Mouse (Mus musculus): ENCODE measurements at regions not wholly inside any gene's neighbourhood (a gene's known extent, or its start where the extent isn't known, plus 50 kb on each side); places are given as distances from the start of the nearest gene placed in this dataset.
"Not testable (repeated sequence)": the region's sequence is repeated elsewhere in the genome, so short reads cannot be mapped to it uniquely, and the experiment has no call there.

- DNase-seq = no peak
These were observed 1878.9 kb upstream of the Flrt2 start for GRCm38 (mm10) chr12:93812963-93813733.

GRCm38 (mm10) chr12:93850944-93851520, 1841.0 kb upstream of the Flrt2 start:
- DNase-seq = no peak

GRCm38 (mm10) chr12:93851660-93852059, 1840.4 kb upstream of the Flrt2 start:
- DNase-seq = no peak

DNA sequence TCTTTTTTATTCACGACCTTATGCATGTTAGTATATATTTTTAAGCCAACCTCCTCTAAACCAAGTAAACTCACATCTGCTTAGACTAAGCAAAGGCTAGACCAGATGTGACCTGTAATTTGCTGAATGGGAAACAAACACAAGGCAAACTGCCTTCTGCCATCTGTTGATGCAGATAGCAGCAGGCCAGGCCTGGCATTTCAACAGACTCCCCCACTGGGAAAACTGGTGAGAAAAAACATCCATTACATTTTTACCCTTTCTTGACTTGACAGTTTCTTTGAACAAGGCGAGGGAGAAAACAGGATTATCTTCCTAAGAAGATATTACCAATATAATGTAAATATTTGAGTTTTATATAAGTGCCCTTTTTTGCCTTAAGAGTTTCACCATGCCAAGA, 1806.1 kb upstream of the Flrt2 start:
- no peak for DNase-seq

DNA sequence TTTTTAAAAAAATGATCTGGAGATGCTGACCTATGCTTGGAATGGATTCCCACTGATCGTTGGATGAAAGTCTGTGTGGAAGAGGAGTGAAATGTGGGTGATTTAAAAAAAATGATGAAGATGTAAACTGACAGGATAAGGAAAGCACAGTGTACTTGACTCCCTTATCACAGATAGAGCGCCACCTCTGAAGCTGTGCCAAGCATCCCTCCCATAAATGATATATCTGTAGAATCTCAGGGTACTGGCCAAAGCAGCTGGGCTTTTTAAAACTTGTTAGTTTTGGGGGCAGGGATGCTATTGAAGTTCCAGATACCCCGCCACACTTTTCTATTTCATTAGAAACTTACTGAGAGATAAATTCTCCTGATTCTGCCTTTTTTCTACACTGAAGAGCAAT, 1801.9 kb upstream of the Flrt2 start:
- DNase-seq = no peak

DNA sequence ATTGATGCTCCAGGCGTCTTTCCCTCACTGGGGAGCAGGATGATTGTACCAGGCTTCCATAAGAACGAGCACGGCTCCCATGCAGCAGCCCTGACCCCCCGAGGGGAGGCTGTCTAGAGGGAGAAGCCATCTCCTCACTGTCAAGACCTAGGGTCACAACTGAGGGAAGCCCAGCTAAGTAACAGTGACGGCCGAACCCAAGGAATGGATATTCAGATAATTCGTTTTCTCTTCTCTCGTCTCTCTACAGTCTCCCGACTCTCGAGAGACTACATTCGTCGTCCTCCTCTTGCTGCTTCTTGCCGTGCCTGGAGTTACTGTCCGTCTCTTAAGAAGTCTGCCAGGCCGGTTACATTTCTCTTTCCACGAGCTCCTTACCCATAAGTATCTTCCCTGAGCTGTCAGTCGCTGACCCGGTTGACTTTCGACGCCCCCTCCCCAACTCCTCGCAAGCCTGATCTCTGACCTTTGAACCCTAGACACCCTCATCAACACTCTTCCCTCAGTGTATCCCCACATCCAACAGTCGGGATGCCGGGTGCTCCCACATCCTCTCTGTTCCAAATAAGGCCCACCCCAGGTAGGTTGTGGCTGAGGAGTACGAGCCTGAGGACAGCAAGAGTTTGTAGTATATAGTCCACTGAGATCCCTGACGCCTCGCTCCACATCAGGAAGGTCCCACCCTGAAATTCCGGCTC, 1763.3 kb upstream of the Flrt2 start:
- DNase-seq = not testable (repeated sequence)

DNA sequence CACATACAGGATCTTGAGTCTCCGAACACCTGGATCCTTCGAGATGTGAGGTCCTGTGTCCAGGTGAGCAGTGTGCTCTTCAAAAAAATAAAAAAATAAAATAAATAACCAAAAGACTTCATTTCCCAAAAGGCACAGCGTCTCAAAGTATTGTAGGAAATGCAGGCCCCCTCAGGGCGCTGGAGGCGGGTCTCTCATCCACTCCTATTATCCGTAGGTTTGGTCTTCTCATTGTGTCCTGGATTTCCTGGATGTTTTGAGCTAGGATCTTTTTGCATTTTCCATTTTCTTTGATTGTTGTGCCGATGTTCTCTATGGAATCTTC, 1762.8 kb upstream of the Flrt2 start:
- DNase-seq = not testable (repeated sequence)

- DNase-seq = not testable (repeated sequence)
These were observed 1761.8 kb upstream of the Flrt2 start for GRCm38 (mm10) chr12:93930242-93930641.

- DNase-seq = no peak
These were observed 1731.2 kb upstream of the Flrt2 start for GRCm38 (mm10) chr12:93960869-93961268.

GRCm38 (mm10) chr12:93981307-93981706, 1710.7 kb upstream of the Flrt2 start:
- DNase-seq = no peak

- DNase-seq = no peak
These were observed 1700.5 kb upstream of the Flrt2 start for GRCm38 (mm10) chr12:93991531-93991930.

GRCm38 (mm10) chr12:93993875-93994274, 1698.2 kb upstream of the Flrt2 start:
- no peak for DNase-seq

- DNase-seq = no peak
These were observed 1676.1 kb upstream of the Flrt2 start for GRCm38 (mm10) chr12:94015946-94016345.

- no peak for DNase-seq
These were observed 1660.7 kb upstream of the Flrt2 start for GRCm38 (mm10) chr12:94031364-94031763.

- no peak for DNase-seq
These were observed 1644.1 kb upstream of the Flrt2 start for GRCm38 (mm10) chr12:94047972-94048371.

GRCm38 (mm10) chr12:94057767-94058166, 1634.3 kb upstream of the Flrt2 start:
- DNase-seq = no peak

DNA sequence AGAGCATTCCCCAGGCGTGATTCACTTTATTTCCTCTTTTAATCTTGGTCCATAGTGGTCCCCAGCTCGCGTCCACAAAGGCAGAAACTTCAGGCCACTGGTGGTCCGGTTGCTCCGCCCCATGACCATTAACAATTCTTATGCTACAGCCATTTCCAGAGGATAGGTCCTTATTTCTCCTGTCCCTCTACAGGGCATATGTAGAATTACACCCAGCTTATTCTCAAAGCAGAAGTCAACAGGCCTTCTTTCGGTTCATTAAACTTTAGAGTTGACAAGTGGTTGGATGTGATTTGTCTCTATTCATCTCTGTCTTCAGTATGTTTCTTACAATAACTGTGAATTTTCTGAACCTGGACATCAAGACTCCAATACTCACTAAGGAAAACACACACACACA, 1632.4 kb upstream of the Flrt2 start:
- DNase-seq = no peak

DNA sequence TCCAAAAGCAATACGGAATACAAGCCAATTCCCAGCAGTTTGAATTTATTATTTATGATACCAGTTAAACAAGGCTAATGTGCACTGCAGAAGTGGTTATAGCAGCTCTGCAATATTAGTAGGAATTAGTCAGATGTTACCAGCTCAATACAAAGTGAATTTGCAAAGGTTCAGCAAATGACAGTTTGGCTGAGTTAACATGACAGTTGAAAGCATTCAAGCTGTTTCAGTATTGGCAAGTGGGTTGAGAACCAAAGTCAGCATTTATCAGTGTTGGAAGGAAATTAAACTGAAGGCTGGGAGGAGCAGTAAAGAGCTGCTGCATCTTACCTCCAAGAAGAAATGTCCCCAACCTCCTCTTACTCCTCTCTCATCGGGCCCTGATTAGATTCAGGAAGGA, 1631.7 kb upstream of the Flrt2 start:
- no peak for DNase-seq

- DNase-seq = peak; percentile 12
These were observed 1625.4 kb upstream of the Flrt2 start for GRCm38 (mm10) chr12:94066444-94067152.

- no peak for DNase-seq
These were observed 1621.0 kb upstream of the Flrt2 start for GRCm38 (mm10) chr12:94070940-94071505.

- DNase-seq = no peak
These were observed 1586.4 kb upstream of the Flrt2 start for GRCm38 (mm10) chr12:94105582-94106162.

DNA sequence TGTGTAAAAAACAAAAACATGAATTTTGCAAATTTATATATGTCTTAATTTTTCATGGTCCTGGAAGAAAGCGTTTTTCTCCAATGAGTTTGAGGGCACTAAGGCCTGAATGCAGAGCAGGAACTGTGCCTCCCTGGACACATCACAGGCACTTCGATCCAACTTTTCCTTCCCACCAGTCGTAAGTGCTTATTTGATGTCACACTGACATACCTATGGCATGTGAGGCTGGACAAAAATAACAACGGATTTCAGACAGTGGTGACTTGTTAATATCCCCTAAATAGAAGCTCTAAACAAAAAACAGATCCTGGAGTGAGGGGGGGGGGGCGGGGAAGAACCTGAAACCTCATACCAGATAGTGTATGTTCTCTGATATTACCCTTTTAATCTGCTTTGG, 1541.9 kb upstream of the Flrt2 start:
- no peak for DNase-seq

Data from right cerebral cortex, postnatal 4 days (tissue).